Mouse (Mus musculus) neural tube, embryonic 10.5 days (tissue): ENCODE data around the gene Trim26.
A peak's percentile ranks its signal among the peaks of the same experiment; 100 is the strongest.
"Not testable (repeated sequence)": the region's sequence is repeated elsewhere in the genome, so short reads cannot be mapped to it uniquely, and the experiment has no call there.

Source experiments
- DNase-seq: peaks from one replicate; pipeline ENCODE4 v3.0.0-alpha.2; 2017; ENCODE audit warnings: low spot score; ENCODE audit errors: extremely low spot score

Gene Trim26

GRCm38 (mm10) chr17:36836874-36837647, at the start of gene Trim26:
Trim26 (plus strand) TSS chr17:36837134.
- peak; percentile 93 for DNase-seq

DNA sequence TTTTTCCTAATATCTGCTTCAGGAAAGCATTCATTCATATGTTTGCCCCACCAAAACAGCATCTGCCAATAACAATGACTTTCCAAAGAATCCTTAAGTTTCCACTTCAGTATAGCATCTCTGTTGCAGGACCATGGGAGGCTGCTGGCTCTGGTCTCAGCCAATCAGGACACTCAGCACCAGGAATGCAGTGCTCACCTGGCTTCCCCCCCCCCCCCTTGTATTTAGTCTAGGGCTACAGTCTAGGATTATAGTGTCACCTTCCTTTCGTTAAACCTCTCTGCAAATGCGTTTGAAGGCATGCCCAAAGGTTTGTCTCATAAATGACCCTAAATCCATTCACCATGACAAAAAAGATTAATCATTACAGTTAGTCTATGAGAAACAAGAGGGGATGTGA, 48.6 kb upstream of the Trim26 start:
- no peak for DNase-seq

GRCm38 (mm10) chr17:36788801-36789200, 48.1 kb upstream of the Trim26 start:
- DNase-seq, result peak; percentile 39

DNA sequence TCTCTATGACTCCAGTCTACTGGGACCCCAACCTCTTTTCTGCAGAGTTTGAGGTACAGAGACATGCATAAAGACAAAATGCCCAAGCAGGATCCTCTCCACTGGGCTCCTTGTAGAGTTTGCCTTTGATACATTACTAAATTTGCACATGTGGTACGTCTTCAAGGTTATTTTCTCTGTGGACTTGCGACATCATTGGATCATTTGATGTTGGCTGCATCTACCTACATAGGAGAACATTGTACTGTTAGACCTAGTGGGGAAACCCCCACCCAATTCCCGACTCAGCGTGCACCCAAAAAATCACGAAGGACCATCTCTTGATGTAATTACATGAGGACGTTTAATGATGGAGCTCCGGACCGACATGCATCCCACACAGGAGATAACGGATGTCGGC, 37.4 kb upstream of the Trim26 start:
- DNase-seq, result no peak

DNA sequence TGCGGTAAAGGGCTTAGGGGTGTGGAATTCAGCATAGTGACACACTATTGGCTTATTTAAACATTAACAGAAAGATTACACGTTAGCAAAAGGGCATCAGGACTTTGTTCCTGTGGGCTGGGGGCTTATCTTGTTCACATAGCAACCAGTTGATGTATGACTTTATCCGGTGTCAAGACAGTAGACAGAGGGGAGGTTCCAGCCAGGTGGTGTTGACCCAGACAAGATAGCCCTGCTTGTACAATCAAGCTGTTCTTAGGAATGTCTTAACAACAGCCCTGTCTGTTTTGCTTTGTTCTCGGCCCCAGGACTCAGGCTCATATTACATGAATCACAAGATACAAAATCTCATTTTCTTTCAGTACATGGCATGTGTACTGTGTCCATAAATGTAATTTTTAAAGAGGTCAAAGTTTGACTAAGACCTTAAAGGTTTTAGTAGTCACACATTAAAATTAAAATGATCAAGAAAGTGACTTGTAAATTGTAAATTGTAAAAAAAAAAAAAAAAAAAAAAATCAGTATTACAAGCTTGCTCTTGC, 36.9 kb upstream of the Trim26 start:
- not testable (repeated sequence) for DNase-seq

DNA sequence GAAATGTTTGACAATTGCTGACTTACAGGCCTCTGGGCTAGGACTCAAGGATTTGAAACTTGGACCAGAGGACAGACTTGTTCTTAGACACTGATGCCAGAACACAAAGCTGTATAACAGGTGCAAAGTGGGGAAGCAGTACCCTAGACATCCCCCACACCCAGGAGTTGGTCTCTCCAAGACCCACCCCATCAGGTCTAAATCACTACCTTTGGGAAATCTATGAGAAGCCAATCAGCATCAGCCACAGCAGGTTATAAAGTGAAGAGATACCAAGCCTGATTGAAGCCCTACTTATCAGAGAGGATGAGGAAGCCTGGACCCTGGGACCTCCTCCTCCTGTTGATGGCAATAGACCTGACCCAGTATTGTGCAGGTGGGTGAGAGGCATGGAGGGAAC, 25.1 kb upstream of the Trim26 start, which contains the start of gene H2-M10.6:
Gene H2-M10.6, plus strand, starts transcription at position 301 of the 400 bp plus-strand sequence.
- DNase-seq, result no peak

GRCm38 (mm10) chr17:36824005-36824404, 12.9 kb upstream of the Trim26 start:
- peak; percentile 48 for DNase-seq

DNA sequence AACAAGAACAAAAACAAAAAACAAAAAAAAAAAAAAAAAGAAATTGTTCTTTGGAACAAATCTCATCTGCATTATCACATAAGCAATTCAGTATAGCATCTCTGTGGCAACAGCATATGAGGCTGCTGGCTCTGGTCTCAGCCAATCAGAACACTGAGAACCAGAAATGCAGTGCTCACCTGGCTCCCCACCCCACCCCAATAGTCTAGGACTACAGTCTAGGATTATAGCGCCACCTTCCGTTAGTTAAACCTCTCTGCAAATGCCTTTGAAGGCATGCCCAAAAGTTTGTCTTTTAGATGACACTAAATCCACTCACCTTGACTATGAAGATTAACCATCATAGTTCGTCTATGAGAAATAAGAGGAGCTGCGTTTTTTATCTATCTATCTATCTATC, 11.4 kb upstream of the Trim26 start:
- DNase-seq, result no peak

DNA sequence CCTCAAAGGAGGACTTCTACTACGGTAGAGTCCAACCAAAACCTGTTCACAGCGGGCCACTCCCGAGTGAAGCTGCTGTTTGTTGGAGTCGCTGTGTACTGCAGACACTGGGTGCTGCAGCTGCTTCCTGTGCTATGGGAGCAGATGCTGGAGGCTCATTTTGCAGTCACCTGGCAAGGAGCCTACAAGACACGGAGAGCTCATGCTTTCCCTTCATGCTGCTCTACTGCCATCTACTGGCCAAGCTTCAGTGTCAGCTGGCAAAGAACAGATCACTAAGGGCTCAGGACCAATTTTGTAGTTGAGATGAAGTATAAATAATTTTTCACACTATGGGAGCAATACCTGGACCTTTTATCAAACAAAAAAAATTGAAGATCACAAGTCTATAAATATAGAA, 10.9 kb upstream of the Trim26 start:
- peak; percentile 31 for DNase-seq

DNA sequence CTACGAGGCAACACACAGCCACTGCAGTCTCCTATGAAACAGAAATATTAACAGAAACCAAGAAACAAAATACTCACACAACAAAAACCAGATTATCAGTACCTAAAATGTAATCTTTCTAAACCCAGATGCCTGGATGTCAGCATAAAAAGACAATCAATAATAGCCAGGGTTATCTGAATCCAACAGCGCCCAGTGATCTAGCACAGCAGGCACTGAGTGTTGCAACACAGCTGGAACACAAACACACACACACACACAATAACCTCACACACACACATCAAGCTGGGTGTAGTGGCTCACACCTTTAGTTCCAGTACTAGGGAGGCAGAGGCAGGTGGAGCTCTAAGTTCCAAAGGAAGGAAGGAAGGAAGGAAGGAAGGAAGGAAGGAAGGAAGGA, 8.4 kb upstream of the Trim26 start:
- no peak for DNase-seq

- no peak for DNase-seq
These were observed 6.5 kb upstream of the Trim26 start for GRCm38 (mm10) chr17:36830470-36830869.

DNA sequence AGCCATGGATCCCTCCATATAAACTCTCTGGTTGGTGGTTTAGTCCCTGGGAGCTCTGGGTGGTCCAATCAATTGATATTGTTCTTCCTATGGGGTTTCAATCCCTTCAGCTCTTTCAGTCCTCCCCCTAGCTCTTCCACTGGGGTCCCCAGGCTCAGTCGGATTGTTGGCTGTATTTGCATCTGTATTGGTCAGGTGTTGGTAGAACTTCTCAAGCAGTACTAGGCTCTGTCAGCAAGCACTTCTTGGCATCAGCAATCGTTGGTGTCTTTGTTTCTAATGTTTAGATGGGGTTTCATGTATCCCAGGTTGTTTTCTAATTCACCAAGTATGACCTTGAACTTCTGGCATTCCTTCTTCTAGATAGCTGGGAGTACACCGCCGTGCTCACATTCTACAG, 4.2 kb upstream of the Trim26 start:
- DNase-seq, result no peak

- DNase-seq, result peak; percentile 38
These were observed 1.1 kb upstream of the Trim26 start for GRCm38 (mm10) chr17:36835591-36836426.

GRCm38 (mm10) chr17:36836427-36836812, 514 bp upstream of the Trim26 start:
- no peak for DNase-seq

- DNase-seq, result no peak
These were observed 2.1 kb downstream of the Trim26 start for GRCm38 (mm10) chr17:36839001-36839400.

DNA sequence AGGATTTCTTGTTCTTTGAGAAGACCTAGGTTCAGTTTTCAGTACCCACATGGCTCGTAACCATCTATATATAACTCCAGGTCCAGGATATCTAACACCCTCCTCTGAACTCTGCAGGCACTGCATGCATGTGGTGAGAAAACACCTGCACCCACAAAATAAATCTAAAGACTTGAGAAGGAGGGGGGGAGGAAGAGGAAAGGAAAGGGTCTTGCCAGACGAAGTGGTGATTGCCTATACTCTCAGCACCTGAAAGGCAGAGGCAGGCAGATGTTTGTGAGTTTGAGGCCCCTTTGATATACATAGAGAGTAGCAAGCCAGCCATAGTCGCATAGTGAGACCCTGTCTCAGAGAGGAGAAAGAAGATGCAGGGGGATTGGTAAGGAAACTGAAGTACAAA, 3.0 kb downstream of the Trim26 start:
- DNase-seq, result no peak

DNA sequence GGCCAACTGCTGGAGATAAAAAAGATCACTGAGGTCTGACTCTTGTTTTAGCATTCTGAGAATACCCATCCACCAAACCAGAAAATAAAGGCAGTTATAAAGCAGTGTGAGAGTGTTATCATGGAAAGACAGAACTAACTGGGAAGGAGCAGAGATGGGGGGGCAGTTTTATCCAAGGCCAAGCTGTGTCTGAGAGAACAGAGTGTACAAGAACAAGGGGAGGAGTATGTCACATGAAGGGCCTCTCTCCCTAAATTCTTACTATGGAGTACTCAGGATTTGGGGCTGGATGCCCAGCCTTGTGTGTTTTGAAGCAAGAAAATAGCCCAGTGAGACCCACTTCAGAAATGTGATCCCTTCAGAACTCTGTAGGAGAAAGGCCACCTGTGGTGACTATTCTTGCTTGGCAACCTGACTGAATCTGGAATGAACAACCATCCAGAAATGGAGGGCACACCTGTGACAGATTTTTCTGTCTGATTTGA, 4.1 kb downstream of the Trim26 start:
- DNase-seq, result no peak

DNA sequence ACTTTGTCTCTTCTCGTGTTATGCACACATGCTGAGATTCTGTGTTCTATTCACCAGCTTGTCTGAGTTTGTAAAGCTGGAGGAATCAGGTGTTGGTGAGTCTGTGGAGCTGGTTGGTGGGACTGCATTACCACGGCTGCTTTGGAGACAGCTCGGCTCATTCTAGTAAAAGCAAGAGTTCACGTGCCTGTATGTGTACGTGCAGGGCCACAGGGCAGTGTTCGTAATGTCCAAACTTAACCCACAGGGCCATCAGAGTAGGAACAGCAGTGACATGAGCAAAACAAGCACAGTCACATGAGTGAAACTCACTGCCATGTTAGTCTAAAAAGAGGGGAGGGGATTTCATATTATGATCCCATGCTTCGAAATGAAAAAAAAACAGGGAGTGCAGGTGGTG, 6.8 kb downstream of the Trim26 start:
- no peak for DNase-seq

DNA sequence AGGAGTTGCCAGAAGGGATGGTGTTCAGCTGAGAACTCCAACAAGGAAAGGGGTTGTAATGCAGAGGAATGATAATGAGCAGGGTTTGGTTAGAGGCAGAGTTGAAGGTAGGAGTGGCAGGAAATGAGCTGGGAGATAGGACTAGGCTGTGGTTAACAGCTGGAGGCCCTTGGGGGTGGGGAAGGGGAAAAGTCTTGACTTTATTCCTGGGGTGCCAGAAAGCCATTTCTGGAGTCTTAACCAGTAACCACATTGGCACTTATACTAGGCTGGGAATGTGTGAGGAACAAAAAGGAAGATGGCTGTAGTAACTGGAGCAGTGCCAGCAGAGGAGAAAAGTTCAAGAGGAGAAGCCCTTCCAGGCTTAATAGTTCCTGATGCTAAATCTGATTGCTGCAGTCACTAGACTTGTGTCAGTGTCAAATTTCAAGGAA, 7.4 kb downstream of the Trim26 start:
- no peak for DNase-seq

- DNase-seq, result no peak
These were observed 7.8 kb downstream of the Trim26 start for GRCm38 (mm10) chr17:36844725-36845124.

- DNase-seq, result no peak
These were observed 12.0 kb downstream of the Trim26 start for GRCm38 (mm10) chr17:36848911-36849310.

DNA sequence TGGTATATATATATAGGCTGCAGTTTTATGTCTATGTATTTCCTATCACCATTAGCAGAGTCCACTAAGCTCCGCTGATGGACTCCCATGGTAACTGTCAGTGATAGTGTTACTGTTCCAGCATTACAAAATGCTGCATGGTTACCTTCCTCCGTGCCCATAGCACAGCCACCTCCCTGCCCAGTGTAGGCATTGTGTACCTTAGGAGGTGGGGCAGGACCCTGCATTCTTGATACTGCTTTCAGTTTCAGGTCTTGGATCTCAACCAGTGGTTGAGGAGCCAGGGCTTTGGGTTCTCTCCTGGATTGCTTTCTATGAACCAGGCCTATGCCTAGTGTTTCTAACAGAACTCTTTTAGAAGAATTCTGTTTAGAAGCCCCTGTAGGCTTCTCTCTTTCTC, 13.1 kb downstream of the Trim26 start:
- no peak for DNase-seq
